Mouse (Mus musculus): ENCODE results near the gene Tnip3.

- no peak for TF ChIP-seq CTCF (IDR thresholded peaks at IDR 0.05; ENCODE audit: insufficient read depth, low read depth, low read length)
- no peak for TF ChIP-seq POLR2A (IDR thresholded peaks at IDR 0.05; ENCODE audit: insufficient read depth, low read depth, low read length)
These were observed 119.0 kb downstream of the Tnip3 start for GRCm38 (mm10) chr6:65644110-65644509.

Measured in olfactory bulb, adult 2 months (tissue).